Mouse (Mus musculus): ENCODE results near the gene Gm36210.

The Gm36210 gene

GRCm38 (mm10) chr7:4906466-4906950, at the start of gene Gm36210:
TSS of gene Gm36210 (minus strand) at chr7:4906516.
- DNase-seq (ENCODE audit: low spot score in 2 of 2), result no peak

DNA sequence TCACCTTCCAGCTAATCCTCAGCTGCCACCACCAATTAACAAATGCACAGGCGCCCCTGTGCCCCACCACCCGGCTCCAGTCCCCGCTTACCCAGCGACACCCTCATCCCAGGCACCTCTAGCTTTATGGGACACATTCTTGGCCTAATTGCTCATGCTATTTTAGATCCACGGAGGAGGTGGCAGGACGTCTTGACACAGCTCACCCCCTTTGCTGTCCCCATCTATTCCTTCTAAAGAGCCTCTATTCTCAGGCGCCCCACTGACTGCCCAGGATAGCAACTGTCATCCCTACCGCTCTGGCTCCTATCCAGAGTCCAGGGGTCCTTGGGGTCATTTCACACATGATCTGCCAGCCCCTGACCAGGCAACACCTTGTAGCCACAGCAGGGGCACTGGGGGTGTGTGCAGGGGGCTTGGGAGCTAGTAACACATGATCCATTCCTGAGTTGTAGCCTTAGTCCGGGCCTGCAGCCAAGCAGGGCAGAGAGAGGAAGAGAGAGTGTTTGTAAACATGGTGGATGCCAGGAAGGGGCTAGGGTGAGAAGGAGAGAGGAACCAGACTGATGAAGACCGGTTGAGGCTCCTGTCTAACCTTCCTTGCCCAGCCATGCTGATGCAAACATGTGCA, 47.6 kb upstream of the Gm36210 start:
- no peak for DNase-seq (ENCODE audit: low spot score in 2 of 2)

- no peak for DNase-seq (ENCODE audit: low spot score in 2 of 2)
These were observed 44.4 kb upstream of the Gm36210 start for GRCm38 (mm10) chr7:4950561-4951342.

DNA sequence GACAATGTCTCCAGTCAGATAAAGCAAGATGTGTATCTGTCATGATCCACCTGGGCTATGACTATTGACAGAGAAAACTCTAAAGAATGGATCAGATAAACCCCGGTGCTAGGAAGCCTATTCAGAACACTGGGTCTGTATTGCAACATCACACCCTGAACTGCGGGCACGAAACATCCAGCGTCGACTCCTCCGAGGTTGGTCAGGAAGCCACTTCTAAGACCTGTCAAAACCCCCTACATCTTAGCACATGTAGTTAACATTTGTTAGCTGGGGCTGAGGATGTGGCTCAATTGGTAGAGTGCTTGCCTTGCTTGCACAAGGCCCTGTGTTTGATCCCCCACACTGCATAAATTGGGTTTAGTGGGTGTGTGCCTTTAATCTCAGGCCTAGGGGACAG, 42.1 kb upstream of the Gm36210 start:
- DNase-seq (ENCODE audit: low spot score in 2 of 2), result peak; percentile 33 to 49

- no peak for DNase-seq (ENCODE audit: low spot score in 2 of 2)
These were observed 41.5 kb upstream of the Gm36210 start for GRCm38 (mm10) chr7:4947855-4948254.

GRCm38 (mm10) chr7:4943223-4943815, 37.0 kb upstream of the Gm36210 start:
- DNase-seq (ENCODE audit: low spot score in 2 of 2), result peak; percentile 97 to 98

DNA sequence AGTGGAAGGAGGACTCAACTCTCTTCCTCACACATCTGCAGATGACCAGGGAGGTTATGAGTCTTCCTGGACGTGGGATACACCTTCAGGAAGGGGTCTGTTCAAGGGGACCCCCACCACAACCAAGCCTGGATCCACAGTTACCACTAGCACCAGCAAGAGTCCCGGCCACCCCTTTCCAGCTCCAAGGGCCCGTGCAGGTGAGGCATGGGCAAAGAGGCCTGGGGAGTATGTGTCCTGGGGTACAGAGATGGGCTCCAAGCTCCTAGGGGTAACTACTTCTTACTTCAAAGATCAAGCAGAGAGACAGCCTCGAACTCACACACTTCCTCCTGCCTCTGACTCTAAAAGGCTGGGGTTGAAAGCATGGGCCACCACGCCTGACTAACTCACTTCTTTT, 36.4 kb upstream of the Gm36210 start:
- no peak for DNase-seq (ENCODE audit: low spot score in 2 of 2)

DNA sequence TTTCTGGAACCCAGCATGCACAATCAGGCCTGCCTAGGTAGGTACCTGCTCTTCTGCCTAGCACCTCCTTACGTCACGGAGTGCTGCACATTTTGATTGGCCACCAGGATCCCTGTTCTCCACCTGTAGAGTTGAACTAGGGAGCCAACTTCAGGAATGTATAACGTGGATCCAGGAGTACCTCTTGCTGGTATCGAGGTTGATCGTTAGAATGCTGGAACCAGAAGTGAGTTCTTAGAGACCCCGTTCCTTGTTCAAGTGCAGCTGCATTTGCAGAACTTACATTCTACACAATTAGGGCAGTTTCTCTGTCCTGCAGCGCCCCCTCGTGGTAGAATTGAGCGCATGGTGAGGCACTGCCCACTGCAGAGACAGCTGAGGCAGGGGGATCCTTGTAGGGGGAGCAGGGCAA, 33.8 kb upstream of the Gm36210 start:
- DNase-seq (ENCODE audit: low spot score in 2 of 2), result peak; percentile 85 to 89

DNA sequence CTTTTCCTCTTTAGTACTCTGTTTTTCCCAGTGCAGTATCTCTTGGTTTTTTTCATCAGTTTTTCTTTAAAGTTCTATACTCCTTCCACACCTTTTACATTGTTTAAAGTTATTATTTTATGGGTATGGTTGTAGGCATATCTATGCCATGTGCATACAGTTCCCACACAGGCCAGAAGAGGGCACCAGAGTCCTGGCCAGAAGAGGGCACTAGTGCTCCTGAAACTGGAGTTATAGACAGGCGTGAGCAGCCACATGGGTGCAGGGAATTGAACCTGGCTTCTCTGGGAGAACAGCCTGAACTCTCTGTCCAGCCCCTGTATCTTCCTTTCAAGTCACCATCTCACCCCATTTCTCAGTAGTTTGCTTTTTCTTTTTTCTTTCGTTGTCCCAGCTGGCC, 32.1 kb upstream of the Gm36210 start:
- peak; percentile 64 to 80 for DNase-seq (ENCODE audit: low spot score in 2 of 2)

DNA sequence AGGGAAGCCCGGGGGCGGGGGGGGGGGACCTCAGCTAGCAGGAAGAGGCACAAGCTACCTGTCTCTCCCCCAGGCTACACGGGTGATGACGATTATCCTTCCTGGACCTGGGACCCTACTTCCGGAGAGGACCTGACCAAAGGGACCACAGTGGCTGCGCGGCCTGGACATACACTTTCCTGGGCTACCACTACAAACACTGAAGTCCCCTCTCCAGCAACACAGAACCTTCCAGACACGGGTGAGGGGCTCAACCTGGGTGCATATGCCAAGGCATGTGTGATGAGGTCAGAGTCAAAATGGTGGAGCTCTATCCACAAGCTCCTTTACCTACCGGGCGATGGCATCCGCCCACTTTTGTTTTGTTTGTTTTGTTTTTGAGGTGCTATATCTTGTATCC, 31.1 kb upstream of the Gm36210 start:
- DNase-seq (ENCODE audit: low spot score in 2 of 2), result no peak

- no peak for DNase-seq (ENCODE audit: low spot score in 2 of 2)
These were observed 30.5 kb upstream of the Gm36210 start for GRCm38 (mm10) chr7:4936832-4937231.

DNA sequence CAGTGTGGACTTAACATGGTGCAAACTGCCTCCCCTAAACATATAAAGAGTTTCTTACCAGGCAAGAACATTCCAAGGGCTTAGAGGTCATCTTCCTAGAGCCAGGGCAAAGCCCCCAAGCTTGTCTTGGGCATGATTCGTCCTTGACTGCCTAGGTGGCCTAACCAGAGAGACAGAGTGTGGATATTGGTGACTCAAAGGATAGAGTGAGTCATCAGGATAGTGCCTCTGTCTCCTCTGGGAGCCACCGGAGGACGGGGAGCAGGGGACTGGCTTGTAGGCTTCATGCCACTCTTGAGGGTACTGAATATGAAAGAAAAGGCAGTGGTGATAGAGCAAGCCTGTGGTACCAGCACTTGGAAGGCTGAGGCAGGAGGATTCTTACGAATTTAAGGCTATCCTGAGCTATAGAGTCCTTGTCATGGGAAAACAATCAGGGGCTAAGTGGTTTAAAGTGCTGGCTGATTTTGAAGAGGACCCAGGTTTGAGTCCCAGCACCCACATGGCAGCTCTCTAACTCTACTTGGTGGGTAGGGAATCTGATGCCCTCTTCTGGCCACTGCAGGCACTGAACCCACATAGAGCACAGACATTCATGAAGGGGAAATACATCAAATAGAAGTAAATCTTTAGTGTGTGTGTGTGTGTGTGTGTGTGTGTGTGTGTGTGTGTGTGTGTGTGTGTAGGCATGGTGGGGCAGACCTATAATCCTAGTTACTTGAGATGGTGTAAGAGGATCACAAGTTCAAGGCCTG, 28.0 kb upstream of the Gm36210 start:
- DNase-seq (ENCODE audit: low spot score in 2 of 2), result no peak

DNA sequence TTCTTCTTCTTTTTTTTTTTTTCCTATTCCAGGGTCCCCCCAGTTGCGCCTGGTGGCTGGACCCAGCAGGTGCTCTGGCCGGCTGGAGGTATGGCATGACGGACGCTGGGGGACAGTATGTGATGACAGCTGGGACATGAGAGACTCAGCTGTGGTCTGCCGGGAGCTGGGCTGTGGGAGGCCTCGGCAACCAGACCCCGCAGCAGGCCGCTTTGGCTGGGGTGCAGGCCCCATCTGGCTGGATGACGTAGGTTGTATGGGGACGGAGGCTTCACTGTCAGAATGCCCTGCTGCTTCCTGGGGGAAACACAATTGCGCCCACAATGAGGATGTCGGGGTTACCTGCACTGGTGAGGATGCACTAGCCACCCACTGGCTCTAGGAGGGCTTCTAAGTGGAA, 26.8 kb upstream of the Gm36210 start:
- DNase-seq (ENCODE audit: low spot score in 2 of 2), result no peak

DNA sequence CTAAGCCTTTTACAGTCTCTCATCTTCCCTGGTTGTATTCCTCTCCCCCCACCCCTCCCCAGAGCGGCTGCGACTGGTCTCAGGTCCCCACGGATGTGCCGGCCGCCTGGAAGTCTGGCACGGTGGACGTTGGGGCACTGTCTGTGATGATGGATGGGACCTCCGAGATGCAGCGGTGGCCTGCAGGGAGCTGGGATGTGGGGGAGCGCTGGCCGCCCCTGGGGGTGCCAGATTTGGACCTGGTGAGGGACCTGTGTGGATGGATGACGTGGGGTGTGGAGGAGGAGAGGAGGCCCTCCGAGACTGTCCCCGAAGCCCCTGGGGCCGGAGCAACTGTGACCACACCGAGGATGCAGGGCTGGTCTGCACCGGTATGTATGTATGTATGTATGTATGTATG, 22.0 kb upstream of the Gm36210 start:
- DNase-seq (ENCODE audit: low spot score in 2 of 2), result no peak

DNA sequence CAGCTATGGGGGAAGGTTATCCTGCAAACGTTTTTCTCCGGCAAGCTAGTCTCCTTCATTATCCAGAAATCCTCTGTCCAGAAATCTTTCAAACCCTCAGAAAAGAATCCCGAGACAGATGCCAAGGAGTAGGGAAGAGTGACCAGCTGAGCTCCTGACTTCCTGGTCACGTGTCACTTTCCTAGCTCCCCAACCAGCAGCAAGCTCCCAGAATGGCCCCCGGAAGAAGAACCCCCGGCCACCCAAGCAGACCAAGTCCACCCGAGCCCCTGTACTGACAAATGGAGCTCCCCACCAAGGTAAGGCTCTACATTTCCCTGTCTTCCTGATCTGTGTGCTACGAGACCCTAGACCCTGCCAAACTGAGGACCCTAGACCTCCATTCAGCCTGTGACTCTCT, 21.4 kb upstream of the Gm36210 start:
- no peak for DNase-seq (ENCODE audit: low spot score in 2 of 2)

- no peak for DNase-seq (ENCODE audit: low spot score in 2 of 2)
These were observed 20.5 kb upstream of the Gm36210 start for GRCm38 (mm10) chr7:4926849-4927248.

- no peak for DNase-seq (ENCODE audit: low spot score in 2 of 2)
These were observed 19.4 kb upstream of the Gm36210 start, which contains the start of gene Ssc5d for GRCm38 (mm10) chr7:4925441-4926381. TSS of gene Ssc5d (plus strand) at chr7:4925785.

- DNase-seq (ENCODE audit: low spot score in 2 of 2), result no peak
These were observed 18.6 kb upstream of the Gm36210 start for GRCm38 (mm10) chr7:4924891-4925301.

- no peak for DNase-seq (ENCODE audit: low spot score in 2 of 2)
These were observed 18.2 kb upstream of the Gm36210 start for GRCm38 (mm10) chr7:4924483-4924882.

GRCm38 (mm10) chr7:4923586-4924364, 17.5 kb upstream of the Gm36210 start:
- peak; percentile 19 to 26 for DNase-seq (ENCODE audit: low spot score in 2 of 2)

Measured in natural killer cell, adult 2 months (primary cell).